Mouse (Mus musculus): Measurements from ENCODE around the gene Cln3. TPM values are rescaled to one million over a fixed set of nuclear protein-coding genes. Genes with fewer than 3 reads are reported as not detected.

Cln3 gene
- polyA plus RNA-seq, 1 experiment: 3.6 TPM

DNA sequence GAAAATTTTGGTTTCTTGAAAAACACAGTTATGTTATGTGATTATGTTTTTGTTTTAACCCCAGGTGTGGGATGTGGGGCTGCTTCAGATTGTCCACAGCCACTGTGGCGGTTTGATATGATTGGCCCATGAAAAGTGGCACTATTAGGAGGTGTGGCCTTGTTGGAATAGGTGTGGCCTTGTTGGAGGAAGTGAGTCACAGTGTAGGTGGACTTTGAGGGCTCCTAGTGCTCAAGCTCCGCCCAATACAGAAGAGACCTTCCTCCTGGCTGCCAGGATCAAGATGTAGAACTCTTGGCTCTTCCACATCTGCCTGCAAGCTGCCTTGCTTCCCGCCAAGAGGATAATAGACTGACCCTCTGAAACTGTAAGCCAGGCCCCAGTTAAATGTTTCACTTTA is 27.1 kb upstream of the Cln3 start:
- no peaks in the 10 kb centered on the region for H3K36me3 ChIP-seq (ENCODE audit: control insufficient read depth, insufficient read depth)
- no peaks in the 10 kb centered on the region for H3K79me2 ChIP-seq (ENCODE audit: control insufficient read depth, insufficient read depth)
- no peak overlapping the region for H3ac ChIP-seq (ENCODE audit: control insufficient read depth, insufficient read length)
- no peak overlapping the region for H3K4me2 ChIP-seq (ENCODE audit: low read depth)
- H3K27me3 ChIP-seq (ENCODE audit: control insufficient read depth, insufficient read depth, insufficient read length): no peaks in the 10 kb centered on the region
- H3K4me3 ChIP-seq: no peak overlapping the region
- TF ChIP-seq CEBPB (IDR thresholded peaks at IDR 0.05; ENCODE audit: insufficient read depth, poor library complexity, severe bottlenecking) (no peak), REST (IDR thresholded peaks at IDR 0.05; ENCODE audit: insufficient read depth, insufficient read length) (no peak), POLR2A (IDR thresholded peaks at IDR 0.05; ENCODE audit: insufficient read length, low read depth) (no peak), MYOG (IDR thresholded peaks at IDR 0.05; ENCODE audit: control insufficient read depth in 1 of 3, insufficient read depth in 1 of 3, insufficient read length in 2 of 3, low read depth in 2 of 3) (no peak), TCF12 (IDR thresholded peaks at IDR 0.05; ENCODE audit: insufficient read depth, poor library complexity, severe bottlenecking) (no peak), POLR2AphosphoS2 (IDR thresholded peaks at IDR 0.05; ENCODE audit: insufficient read length, low read depth) (no peak), MYOD1 (IDR thresholded peaks at IDR 0.05; ENCODE audit: control insufficient read depth in 1 of 3, insufficient read length in 2 of 3, low read depth in 2 of 3) (no peak), MAX (IDR thresholded peaks at IDR 0.05; ENCODE audit: low read depth) (no peak), USF1 (IDR thresholded peaks at IDR 0.05; ENCODE audit: low read depth) (no peak), SRF (IDR thresholded peaks at IDR 0.05; ENCODE audit: control insufficient read depth, insufficient read length, low read depth) (no peak)

- H3ac ChIP-seq (ENCODE audit: control insufficient read depth, insufficient read length): no peak overlapping the region
Measured at GRCm38 (mm10) chr7:126607796-126608195, 22.2 kb upstream of the Cln3 start.

GRCm38 (mm10) chr7:126607064-126607463 is 21.4 kb upstream of the Cln3 start:
- peak overlapping the region; percentile 18 for H3K4me2 ChIP-seq (ENCODE audit: low read depth)
- no peak overlapping the region for H3K4me3 ChIP-seq
- no peak for TF ChIP-seq POLR2AphosphoS2 (IDR thresholded peaks at IDR 0.05; ENCODE audit: insufficient read length, low read depth)
- peak; percentile 62; the same call in 1 of the 2 replicates for TF ChIP-seq CEBPB (IDR thresholded peaks at IDR 0.05; ENCODE audit: insufficient read depth, poor library complexity, severe bottlenecking)
- no peaks in the 10 kb centered on the region for H3K36me3 ChIP-seq (ENCODE audit: control insufficient read depth, insufficient read depth)
- H3K27me3 ChIP-seq (ENCODE audit: control insufficient read depth, insufficient read depth, insufficient read length): no peaks in the 10 kb centered on the region
- H3K79me2 ChIP-seq (ENCODE audit: control insufficient read depth, insufficient read depth): no peaks in the 10 kb centered on the region
- no peak overlapping the region for H3ac ChIP-seq (ENCODE audit: control insufficient read depth, insufficient read length)

More at GRCm38 (mm10) chr7:126607796-126608195, 22.2 kb upstream of the Cln3 start:
- no peak overlapping the region for H3K4me3 ChIP-seq
- no peak overlapping the region for H3K4me2 ChIP-seq (ENCODE audit: low read depth)
- TF ChIP-seq TCF12 (IDR thresholded peaks at IDR 0.05; ENCODE audit: insufficient read depth, poor library complexity, severe bottlenecking): no peak
- no peak for TF ChIP-seq MYOD1 (IDR thresholded peaks at IDR 0.05; ENCODE audit: control insufficient read depth in 1 of 3, insufficient read length in 2 of 3, low read depth in 2 of 3)
- no peak for TF ChIP-seq REST (IDR thresholded peaks at IDR 0.05; ENCODE audit: insufficient read depth, insufficient read length)
- no peak for TF ChIP-seq E2F4 (IDR thresholded peaks at IDR 0.05; ENCODE audit: insufficient read depth)
- TF ChIP-seq USF1 (IDR thresholded peaks at IDR 0.05; ENCODE audit: low read depth): no peak
- TF ChIP-seq SRF (IDR thresholded peaks at IDR 0.05; ENCODE audit: control insufficient read depth, insufficient read length, low read depth): no peak
- TF ChIP-seq MYOG (IDR thresholded peaks at IDR 0.05; ENCODE audit: control insufficient read depth in 1 of 3, insufficient read depth in 1 of 3, insufficient read length in 2 of 3, low read depth in 2 of 3): no peak
- TF ChIP-seq POLR2A (IDR thresholded peaks at IDR 0.05; ENCODE audit: insufficient read length, low read depth): no peak
- TF ChIP-seq MAX (IDR thresholded peaks at IDR 0.05; ENCODE audit: low read depth): no peak
- no peak for TF ChIP-seq TCF3 (IDR thresholded peaks at IDR 0.05; ENCODE audit: insufficient read length, low read depth)
- no peak for TF ChIP-seq CEBPB (IDR thresholded peaks at IDR 0.05; ENCODE audit: insufficient read depth, poor library complexity, severe bottlenecking)
- no peak for TF ChIP-seq POLR2AphosphoS2 (IDR thresholded peaks at IDR 0.05; ENCODE audit: insufficient read length, low read depth)
- H3K36me3 ChIP-seq (ENCODE audit: control insufficient read depth, insufficient read depth): no peaks in the 10 kb centered on the region
- no peaks in the 10 kb centered on the region for H3K79me2 ChIP-seq (ENCODE audit: control insufficient read depth, insufficient read depth)
- H3K27me3 ChIP-seq (ENCODE audit: control insufficient read depth, insufficient read depth, insufficient read length): no peaks in the 10 kb centered on the region

GRCm38 (mm10) chr7:126606611-126607010 is 21.0 kb upstream of the Cln3 start:
- no peaks in the 10 kb centered on the region for H3K27me3 ChIP-seq (ENCODE audit: control insufficient read depth, insufficient read depth, insufficient read length)
- no peak overlapping the region for H3K4me3 ChIP-seq
- TF ChIP-seq REST (IDR thresholded peaks at IDR 0.05; ENCODE audit: insufficient read depth, insufficient read length): no peak
- no peak for TF ChIP-seq POLR2AphosphoS2 (IDR thresholded peaks at IDR 0.05; ENCODE audit: insufficient read length, low read depth)
- TF ChIP-seq POLR2A (IDR thresholded peaks at IDR 0.05; ENCODE audit: insufficient read length, low read depth): no peak
- TF ChIP-seq MYOG (IDR thresholded peaks at IDR 0.05; ENCODE audit: control insufficient read depth in 1 of 3, insufficient read depth in 1 of 3, insufficient read length in 2 of 3, low read depth in 2 of 3): no peak
- TF ChIP-seq E2F4 (IDR thresholded peaks at IDR 0.05; ENCODE audit: insufficient read depth): no peak
- no peak for TF ChIP-seq TCF3 (IDR thresholded peaks at IDR 0.05; ENCODE audit: insufficient read length, low read depth)
- TF ChIP-seq MYOD1 (IDR thresholded peaks at IDR 0.05; ENCODE audit: control insufficient read depth in 1 of 3, insufficient read length in 2 of 3, low read depth in 2 of 3): no peak
- TF ChIP-seq TCF12 (IDR thresholded peaks at IDR 0.05; ENCODE audit: insufficient read depth, poor library complexity, severe bottlenecking): no peak
- no peak for TF ChIP-seq SRF (IDR thresholded peaks at IDR 0.05; ENCODE audit: control insufficient read depth, insufficient read length, low read depth)
- no peak for TF ChIP-seq MAX (IDR thresholded peaks at IDR 0.05; ENCODE audit: low read depth)
- no peak for TF ChIP-seq USF1 (IDR thresholded peaks at IDR 0.05; ENCODE audit: low read depth)
- no peak for TF ChIP-seq CEBPB (IDR thresholded peaks at IDR 0.05; ENCODE audit: insufficient read depth, poor library complexity, severe bottlenecking)
- peak overlapping the region; percentile 18 for H3K4me2 ChIP-seq (ENCODE audit: low read depth)
- H3K36me3 ChIP-seq (ENCODE audit: control insufficient read depth, insufficient read depth): no peaks in the 10 kb centered on the region
- no peak overlapping the region for H3ac ChIP-seq (ENCODE audit: control insufficient read depth, insufficient read length)
- H3K79me2 ChIP-seq (ENCODE audit: control insufficient read depth, insufficient read depth): no peaks in the 10 kb centered on the region

- Histone ChIP-seq H3K79me2 (ENCODE audit: control insufficient read depth, insufficient read depth) (no peaks in the 10 kb centered on the region), H3K27me3 (ENCODE audit: control insufficient read depth, insufficient read depth, insufficient read length) (no peaks in the 10 kb centered on the region)
- no peak for TF ChIP-seq MAX (IDR thresholded peaks at IDR 0.05; ENCODE audit: low read depth)
- TF ChIP-seq CEBPB (IDR thresholded peaks at IDR 0.05; ENCODE audit: insufficient read depth, poor library complexity, severe bottlenecking): no peak
- no peak for TF ChIP-seq SRF (IDR thresholded peaks at IDR 0.05; ENCODE audit: control insufficient read depth, insufficient read length, low read depth)
- TF ChIP-seq TCF3 (IDR thresholded peaks at IDR 0.05; ENCODE audit: insufficient read length, low read depth): no peak
Measured at GRCm38 (mm10) chr7:126602650-126603049, 17.0 kb upstream of the Cln3 start.

More at GRCm38 (mm10) chr7:126602650-126603049, 17.0 kb upstream of the Cln3 start:
- Histone ChIP-seq H3K4me2 (ENCODE audit: low read depth) (no peak overlapping the region), H3K4me3 (no peak overlapping the region), H3ac (ENCODE audit: control insufficient read depth, insufficient read length) (no peak overlapping the region), H3K36me3 (ENCODE audit: control insufficient read depth, insufficient read depth) (no peaks in the 10 kb centered on the region)

All from myocyte (in vitro differentiated cells).